Mouse (Mus musculus) gastrocnemius, adult 18-20 months (tissue): ENCODE measurements around the gene Dctn1. TPM values are rescaled to one million over a fixed set of nuclear protein-coding genes. Genes with fewer than 3 reads are reported as not detected.

ENCODE experiments used
- DNase-seq: peaks from one replicate; pipeline ENCODE4 v3.0.0; 2021; ENCODE audit warnings: low spot score
- total RNA-seq, 2 experiments: library from RNA; stranded (reverse); gene quantifications; 2 replicates each; pipeline ENCODE4 v1.2.3; 2021

Gene Dctn1
- total RNA-seq, 2 experiments from 2014 or later: 124 to 133 TPM

GRCm38 (mm10) chr6:83135571-83136161 is 30.1 kb upstream of the Dctn1 start:
- DNase-seq: no peak

GRCm38 (mm10) chr6:83136291-83136880 is 29.3 kb upstream of the Dctn1 start:
- DNase-seq: no peak

GRCm38 (mm10) chr6:83136881-83137575 is 28.7 kb upstream of the Dctn1 start:
- DNase-seq: peak; percentile 68

- peak; percentile 91 for DNase-seq
These were observed 28.2 kb upstream of the Dctn1 start for GRCm38 (mm10) chr6:83137576-83137950.

- DNase-seq: no peak
These were observed 27.7 kb upstream of the Dctn1 start for GRCm38 (mm10) chr6:83138056-83138455.

GRCm38 (mm10) chr6:83140044-83140443 is 25.7 kb upstream of the Dctn1 start:
- no peak for DNase-seq

GRCm38 (mm10) chr6:83141636-83142035 is 24.1 kb upstream of the Dctn1 start:
- DNase-seq: no peak

GRCm38 (mm10) chr6:83142211-83142731 is 23.4 kb upstream of the Dctn1 start:
- DNase-seq: no peak

- no peak for DNase-seq
These were observed 22.8 kb upstream of the Dctn1 start for GRCm38 (mm10) chr6:83142886-83143285.

- DNase-seq: no peak
These were observed 20.5 kb upstream of the Dctn1 start for GRCm38 (mm10) chr6:83145209-83145608.

- DNase-seq: no peak
These were observed 19.9 kb upstream of the Dctn1 start for GRCm38 (mm10) chr6:83145805-83146204.

GRCm38 (mm10) chr6:83147280-83147679 is 18.4 kb upstream of the Dctn1 start:
- DNase-seq: no peak

- DNase-seq: no peak
These were observed 14.0 kb upstream of the Dctn1 start for GRCm38 (mm10) chr6:83151721-83152120.

- DNase-seq: no peak
These were observed 12.7 kb upstream of the Dctn1 start for GRCm38 (mm10) chr6:83153038-83153437.

GRCm38 (mm10) chr6:83153485-83153884 is 12.2 kb upstream of the Dctn1 start:
- DNase-seq: no peak

- no peak for DNase-seq
These were observed 10.0 kb upstream of the Dctn1 start for GRCm38 (mm10) chr6:83155552-83156238.

- DNase-seq: peak; percentile 51
These were observed 9.4 kb upstream of the Dctn1 start, which contains the start of the genes Wdr54 and 1700003E16Rik for GRCm38 (mm10) chr6:83156259-83156684. TSS of gene Wdr54 (minus strand) at chr6:83156397. TSS of gene 1700003E16Rik (plus strand) at chr6:83156404.

- DNase-seq: peak; percentile 39
These were observed 6.3 kb upstream of the Dctn1 start for GRCm38 (mm10) chr6:83159456-83159855.

GRCm38 (mm10) chr6:83161442-83161841 is 4.3 kb upstream of the Dctn1 start:
- no peak for DNase-seq

- peak; percentile 29 for DNase-seq
These were observed 3.6 kb upstream of the Dctn1 start for GRCm38 (mm10) chr6:83161921-83162641.

- peak; percentile 52 for DNase-seq
These were observed 3.0 kb upstream of the Dctn1 start for GRCm38 (mm10) chr6:83162701-83163100.
